Mouse (Mus musculus) heart, adult 8-10 months (tissue): ENCODE measurements at regions not wholly inside any gene's neighbourhood (a gene's known extent, or its start where the extent isn't known, plus 50 kb on each side); places are given as distances from the start of the nearest gene placed in this dataset.
A peak's percentile ranks its signal among the peaks of the same experiment; 100 is the strongest.

ENCODE experiments used
- DNase-seq: peaks from one replicate; pipeline ENCODE4 v3.0.0; 2022; ENCODE audit warnings: low spot score

GRCm38 (mm10) chrX:99548284-99549019, 77.4 kb upstream of the Pja1 start:
- DNase-seq = no peak

GRCm38 (mm10) chrX:99544410-99544809, 73.3 kb upstream of the Pja1 start:
- no peak for DNase-seq

GRCm38 (mm10) chrX:99541916-99542315, 70.8 kb upstream of the Pja1 start:
- DNase-seq = no peak

GRCm38 (mm10) chrX:99540087-99540576, 69.1 kb upstream of the Pja1 start:
- DNase-seq = no peak

GRCm38 (mm10) chrX:99539684-99540083, 68.6 kb upstream of the Pja1 start:
- no peak for DNase-seq

- no peak for DNase-seq
These were observed 66.7 kb upstream of the Pja1 start for GRCm38 (mm10) chrX:99537814-99538213.

- no peak for DNase-seq
These were observed 63.8 kb upstream of the Pja1 start for GRCm38 (mm10) chrX:99534922-99535321.

- DNase-seq = peak; percentile 34
These were observed 60.1 kb upstream of the Pja1 start for GRCm38 (mm10) chrX:99531154-99531553.

- no peak for DNase-seq
These were observed 59.4 kb upstream of the Pja1 start for GRCm38 (mm10) chrX:99530511-99530910.

- DNase-seq = no peak
These were observed 52.2 kb upstream of the Pja1 start for GRCm38 (mm10) chrX:99523306-99523705.

GRCm38 (mm10) chrX:99522830-99523229, 51.8 kb upstream of the Pja1 start:
- DNase-seq = peak; percentile 42

GRCm38 (mm10) chrX:99522289-99522688, 51.2 kb upstream of the Pja1 start:
- no peak for DNase-seq

- DNase-seq = no peak
These were observed 50.8 kb upstream of the Pja1 start for GRCm38 (mm10) chrX:99521866-99522265.
